Mouse (Mus musculus) forebrain, embryonic 12.5 days (tissue): ENCODE measurements at regions not wholly inside any gene's neighbourhood (a gene's known extent, or its start where the extent isn't known, plus 50 kb on each side); places are given as distances from the start of the nearest gene placed in this dataset.

Experiments used
- ATAC-seq: fragments of 200-750 bp; cut with Nextera tagmentation; 2 replicates; pipeline ENCODE4 v1.8.0; 2017; ENCODE audit warnings: moderate TSS enrichment; ENCODE audit not compliant: low FRiP score
- H3K27ac ChIP-seq: fragments of 300-500 bp; sonication (generic); 2 replicates; pipeline ENCODE4 v1.5.1; 2016; ENCODE audit warnings: mild to moderate bottlenecking
- H3K27me3 ChIP-seq: fragments of 300-500 bp; sonication (generic); 2 replicates; pipeline ENCODE4 v1.6.1; 2016; ENCODE audit warnings: mild to moderate bottlenecking
- H3K36me3 ChIP-seq: fragments of 300-500 bp; sonication (generic); replicated peaks from 2 replicates; pipeline ENCODE4 v1.6.1; 2016; ENCODE audit warnings: mild to moderate bottlenecking
- H3K4me1 ChIP-seq: fragments of 300-500 bp; sonication (generic); 2 replicates; pipeline ENCODE4 v1.6.1; 2016
- H3K4me2 ChIP-seq: fragments of 300-500 bp; sonication (generic); 2 replicates; pipeline ENCODE4 v1.6.1; 2016; ENCODE audit warnings: mild to moderate bottlenecking, moderate library complexity
- H3K4me3 ChIP-seq: fragments of 300-500 bp; sonication (generic); replicated peaks from 2 replicates; pipeline ENCODE4 v1.5.1; 2016; ENCODE audit warnings: mild to moderate bottlenecking
- H3K9ac ChIP-seq: fragments of 300-500 bp; sonication (generic); 2 replicates; pipeline ENCODE4 v1.6.1; 2016; ENCODE audit warnings: mild to moderate bottlenecking
- H3K9me3 ChIP-seq: fragments of 300-500 bp; sonication (generic); 2 replicates; pipeline ENCODE4 v1.6.1; 2016
- WGBS: fragments of 180-500 bp; shearing (Covaris S2); methylation state at CpG from one replicate; pipeline ENCODE4 v1.1.7; 2016; 5-methylcytosine and 5-hydroxymethylcytosine counted together

DNA sequence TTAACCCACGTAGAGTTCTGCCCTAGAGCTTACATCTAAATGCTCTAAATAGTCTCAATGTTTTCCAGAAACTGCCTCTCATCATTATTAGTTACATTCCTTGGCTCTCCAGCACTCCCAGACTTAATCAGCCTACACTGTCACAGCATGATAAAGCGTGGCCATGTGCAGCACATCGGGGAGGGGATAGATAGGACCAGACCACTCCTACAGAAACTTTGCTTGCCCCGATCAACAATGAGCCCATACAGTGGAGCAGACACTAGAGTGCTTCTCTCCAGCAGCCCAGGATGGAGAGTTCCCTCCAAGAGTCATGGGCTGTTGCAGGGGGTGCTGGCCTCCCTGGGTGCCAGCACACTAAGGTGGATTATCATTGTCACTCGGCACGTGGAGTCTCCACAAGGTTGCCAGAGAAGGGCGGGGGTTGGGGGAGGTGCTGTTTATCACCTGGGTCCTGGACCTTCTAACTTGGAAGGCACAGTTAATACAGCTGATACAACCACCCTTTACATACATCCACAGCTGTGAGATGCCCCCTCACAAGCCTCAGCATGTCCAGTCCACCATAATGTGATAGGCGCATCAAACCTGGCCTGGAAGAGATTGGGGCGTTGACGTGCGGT, 73.4 kb upstream of the Armc2 start:
- Histone ChIP-seq H3K27me3 (peaks cover 31% of the 10 kb centered on the region), H3K9me3 (no peaks in the 10 kb centered on the region), H3K36me3 (no peaks in the 10 kb centered on the region), H3K4me3 (no peak overlapping the region), H3K4me2 (no peak overlapping the region), H3K9ac (no peak overlapping the region), H3K4me1 (peaks cover 17% of the 10 kb centered on the region), H3K27ac (no peak overlapping the region)
- ATAC-seq = no peak
- WGBS = 82% methylated on average over 11 of the region's 11 CpGs

- Histone ChIP-seq H3K9ac (no peak overlapping the region), H3K36me3 (no peaks in the 10 kb centered on the region), H3K4me1 (peaks cover 17% of the 10 kb centered on the region), H3K4me3 (no peak overlapping the region), H3K27ac (no peak overlapping the region), H3K27me3 (peaks cover 31% of the 10 kb centered on the region), H3K4me2 (no peak overlapping the region), H3K9me3 (no peaks in the 10 kb centered on the region)
- ATAC-seq = no peak
- 91% methylated on average over 7 of the region's 7 CpGs for WGBS
Measured at GRCm38 (mm10) chr10:42090806-42091205, 72.6 kb upstream of the Armc2 start.

DNA sequence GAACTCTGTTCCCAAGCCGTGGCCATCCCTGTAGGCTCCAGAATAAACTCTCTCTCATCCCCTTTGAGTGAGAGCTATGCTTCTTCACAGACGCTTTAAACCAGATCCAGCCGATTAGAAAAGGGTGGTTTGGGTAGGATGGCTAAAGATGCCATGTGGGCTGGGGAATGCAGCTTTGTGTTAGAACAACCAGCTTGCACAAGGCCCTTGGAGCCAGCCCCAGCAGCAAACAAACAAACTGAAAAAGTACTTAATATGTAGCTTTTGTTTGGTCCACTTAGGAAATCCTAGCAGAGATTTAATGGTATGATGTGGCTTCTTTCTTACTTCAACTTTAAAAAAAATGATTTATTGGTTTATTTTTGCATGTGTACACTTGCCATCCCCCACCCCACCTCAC, 71.9 kb upstream of the Armc2 start:
- H3K27ac ChIP-seq = no peak overlapping the region
- no peak overlapping the region for H3K4me3 ChIP-seq

GRCm38 (mm10) chr10:42089686-42090085, 71.4 kb upstream of the Armc2 start:
- Histone ChIP-seq H3K36me3 (no peaks in the 10 kb centered on the region), H3K9me3 (no peaks in the 10 kb centered on the region), H3K4me3 (no peak overlapping the region), H3K27me3 (peaks cover 31% of the 10 kb centered on the region), H3K9ac (no peak overlapping the region), H3K27ac (no peak overlapping the region), H3K4me1 (peaks cover 17% of the 10 kb centered on the region), H3K4me2 (no peak overlapping the region)
- 49% methylated on average over 5 of the region's 5 CpGs for WGBS
- no peak for ATAC-seq

More for the DNA sequence above, 71.9 kb upstream of the Armc2 start:
- no peaks in the 10 kb centered on the region for H3K9me3 ChIP-seq
- no peak overlapping the region for H3K4me2 ChIP-seq
- no peak for ATAC-seq
- no peaks in the 10 kb centered on the region for H3K36me3 ChIP-seq
- H3K27me3 ChIP-seq = peaks cover 31% of the 10 kb centered on the region
- no peak overlapping the region for H3K9ac ChIP-seq
- H3K4me1 ChIP-seq = peaks cover 17% of the 10 kb centered on the region
- 44% methylated on average over 3 of the region's 3 CpGs for WGBS

DNA sequence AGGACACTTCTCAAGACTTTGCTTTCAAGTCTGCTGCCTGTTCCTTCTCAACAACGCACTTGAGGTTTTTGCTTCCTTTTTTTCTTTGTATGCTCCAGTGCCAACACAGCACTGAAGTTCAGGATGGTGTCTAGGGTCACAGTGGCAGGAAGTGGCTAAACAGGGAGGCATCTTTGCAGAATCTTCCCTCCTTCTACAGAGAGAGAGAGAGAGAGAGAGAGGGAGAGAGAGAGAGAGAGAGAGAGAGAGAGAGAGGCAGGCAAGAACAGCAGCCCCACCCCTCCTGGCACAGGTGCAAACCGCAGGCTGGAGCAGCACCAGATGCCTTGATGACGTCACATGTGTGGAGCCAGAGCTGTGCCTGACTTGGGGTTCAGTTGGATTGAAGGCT, 71.0 kb upstream of the Armc2 start:
- H3K27me3 ChIP-seq = peaks cover 31% of the 10 kb centered on the region
- WGBS = 23% methylated on average over 3 of the region's 3 CpGs
- H3K36me3 ChIP-seq = no peaks in the 10 kb centered on the region
- no peak for ATAC-seq
- H3K4me1 ChIP-seq = peaks cover 17% of the 10 kb centered on the region
- no peak overlapping the region for H3K4me2 ChIP-seq
- H3K27ac ChIP-seq = no peak overlapping the region
- no peak overlapping the region for H3K4me3 ChIP-seq
- no peaks in the 10 kb centered on the region for H3K9me3 ChIP-seq
- H3K9ac ChIP-seq = no peak overlapping the region

- Histone ChIP-seq H3K27ac (no peak overlapping the region), H3K4me2 (no peak overlapping the region), H3K9me3 (no peaks in the 10 kb centered on the region), H3K9ac (no peak overlapping the region), H3K27me3 (peaks cover 31% of the 10 kb centered on the region), H3K4me1 (peaks cover 17% of the 10 kb centered on the region), H3K36me3 (no peaks in the 10 kb centered on the region), H3K4me3 (no peak overlapping the region)
- no peak for ATAC-seq
- WGBS = 60% methylated on average over 14 of the region's 14 CpGs
Measured at GRCm38 (mm10) chr10:42088570-42089234, 70.5 kb upstream of the Armc2 start.

DNA sequence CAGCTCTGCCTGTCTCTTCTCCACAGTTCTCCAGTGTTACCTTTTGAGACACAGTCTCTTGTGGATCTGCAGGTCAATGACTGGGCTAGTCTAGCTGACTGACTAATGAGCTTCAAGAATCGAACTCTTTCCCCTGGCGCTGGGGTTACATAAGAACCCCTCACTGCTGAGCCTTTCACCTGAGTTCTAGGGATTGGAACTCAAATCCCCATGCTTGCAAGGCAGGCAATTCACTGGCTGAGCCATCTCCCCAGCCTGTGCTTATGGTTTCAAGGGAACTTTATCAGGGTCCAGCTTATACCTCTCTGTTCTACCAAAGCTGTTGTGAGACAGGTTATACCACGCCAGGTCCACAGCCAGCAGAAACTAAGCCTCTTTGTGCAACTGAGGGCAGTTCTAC, 69.7 kb upstream of the Armc2 start:
- ATAC-seq = no peak
- no peaks in the 10 kb centered on the region for H3K9me3 ChIP-seq
- H3K36me3 ChIP-seq = no peaks in the 10 kb centered on the region
- H3K4me2 ChIP-seq = no peak overlapping the region
- peaks cover 17% of the 10 kb centered on the region for H3K4me1 ChIP-seq
- H3K4me3 ChIP-seq = no peak overlapping the region
- no peak overlapping the region for H3K27ac ChIP-seq
- 88% methylated on average over 3 of the region's 3 CpGs for WGBS
- no peak overlapping the region for H3K9ac ChIP-seq
- H3K27me3 ChIP-seq = peaks cover 30% of the 10 kb centered on the region

- H3K27me3 ChIP-seq = peaks cover 30% of the 10 kb centered on the region
- no peak for ATAC-seq
- no peak overlapping the region for H3K4me2 ChIP-seq
- no peak overlapping the region for H3K4me3 ChIP-seq
- H3K36me3 ChIP-seq = no peaks in the 10 kb centered on the region
- WGBS = 97% methylated on average over 10 of the region's 10 CpGs
- H3K9ac ChIP-seq = no peak overlapping the region
- H3K27ac ChIP-seq = no peak overlapping the region
- H3K9me3 ChIP-seq = no peaks in the 10 kb centered on the region
- H3K4me1 ChIP-seq = peaks cover 17% of the 10 kb centered on the region
Measured at GRCm38 (mm10) chr10:42086691-42087090, 68.4 kb upstream of the Armc2 start.

GRCm38 (mm10) chr10:42085295-42085694, 67.1 kb upstream of the Armc2 start:
- H3K27ac ChIP-seq = no peak overlapping the region
- WGBS = 80% methylated on average over 2 of the region's 2 CpGs
- H3K4me1 ChIP-seq = peaks cover 17% of the 10 kb centered on the region
- no peak overlapping the region for H3K4me2 ChIP-seq
- no peak for ATAC-seq
- no peak overlapping the region for H3K9ac ChIP-seq
- no peaks in the 10 kb centered on the region for H3K36me3 ChIP-seq
- H3K4me3 ChIP-seq = no peak overlapping the region
- H3K9me3 ChIP-seq = no peaks in the 10 kb centered on the region
- H3K27me3 ChIP-seq = peaks cover 18% of the 10 kb centered on the region

GRCm38 (mm10) chr10:42082227-42082840, 64.1 kb upstream of the Armc2 start:
- no peaks in the 10 kb centered on the region for H3K36me3 ChIP-seq

GRCm38 (mm10) chr10:42079775-42080174, 61.5 kb upstream of the Armc2 start:
- Histone ChIP-seq H3K9me3 (no peaks in the 10 kb centered on the region), H3K36me3 (no peaks in the 10 kb centered on the region), H3K27me3 (peaks cover 5% of the 10 kb centered on the region; the same call in 1 of the 2 replicates), H3K4me3 (no peak overlapping the region), H3K27ac (no peak overlapping the region), H3K9ac (no peak overlapping the region), H3K4me1 (no peaks in the 10 kb centered on the region), H3K4me2 (no peak overlapping the region)
- no peak for ATAC-seq

More at GRCm38 (mm10) chr10:42082227-42082840, 64.1 kb upstream of the Armc2 start:
- no peak for ATAC-seq
- Histone ChIP-seq H3K4me3 (no peak overlapping the region), H3K27me3 (peaks cover 8% of the 10 kb centered on the region), H3K9me3 (no peaks in the 10 kb centered on the region), H3K9ac (no peak overlapping the region), H3K4me1 (no peaks in the 10 kb centered on the region), H3K4me2 (no peak overlapping the region), H3K27ac (no peak overlapping the region)
- 83% methylated on average over 7 of the region's 7 CpGs for WGBS

- no peaks in the 10 kb centered on the region for H3K9me3 ChIP-seq
- no peak overlapping the region for H3K9ac ChIP-seq
- peaks cover 12% of the 10 kb centered on the region for H3K4me1 ChIP-seq
- 0 out of 2 replicates have a peak, but pooled peaks cover 6% of the 10 kb centered on the region for H3K27me3 ChIP-seq
- no peak overlapping the region for H3K4me3 ChIP-seq
- WGBS = 80% methylated on average over 4 of the region's 4 CpGs
- H3K27ac ChIP-seq = no peak overlapping the region
- H3K4me2 ChIP-seq = no peak overlapping the region
- no peak for ATAC-seq
- H3K36me3 ChIP-seq = no peaks in the 10 kb centered on the region
Measured at GRCm38 (mm10) chr10:42076711-42077110, 58.5 kb upstream of the Armc2 start.

GRCm38 (mm10) chr10:42075545-42075944, 57.3 kb upstream of the Armc2 start:
- 0 out of 2 replicates have a peak, but pooled peaks cover 6% of the 10 kb centered on the region for H3K27me3 ChIP-seq
- 74% methylated on average over 1 of the region's 6 CpGs for WGBS
- no peaks in the 10 kb centered on the region for H3K36me3 ChIP-seq
- ATAC-seq = no peak
- no peak overlapping the region for H3K4me3 ChIP-seq
- H3K9me3 ChIP-seq = no peaks in the 10 kb centered on the region
- no peak overlapping the region for H3K4me2 ChIP-seq
- H3K9ac ChIP-seq = no peak overlapping the region
- H3K4me1 ChIP-seq = peaks cover 24% of the 10 kb centered on the region
- H3K27ac ChIP-seq = no peak overlapping the region
